Mouse (Mus musculus): ENCODE data around the gene Srsf4. TPM values are rescaled to one million over a fixed set of nuclear protein-coding genes. Genes with fewer than 3 reads are reported as not detected.

Gene Srsf4
- polyA plus RNA-seq, 1 experiment from 2014 or later, result 86.6 TPM

GRCm38 (mm10) chr4:131916425-131916824 lies 43.0 kb downstream of the Srsf4 start:
- ATAC-seq, result no peak
- Histone ChIP-seq H3K27me3 (replicated peaks; ENCODE audit: control insufficient read depth, insufficient read depth, low read length) (peaks cover 50% of the 10 kb centered on the region), H3K4me2 (ENCODE audit: low read length) (no peak overlapping the region), H3K4me1 (ENCODE audit: control insufficient read depth, insufficient read depth, low read depth, low read length) (peaks cover 22% of the 10 kb centered on the region), H3K4me3 (ENCODE audit: low read length) (no peak overlapping the region), H3K9ac (ENCODE audit: low read depth, low read length) (no peak overlapping the region), H3K27ac (ENCODE audit: low read depth, low read length) (no peak overlapping the region), H3K9me3 (ENCODE audit: control insufficient read depth, low read length) (no peaks in the 10 kb centered on the region), H3K36me3 (ENCODE audit: control insufficient read depth, insufficient read depth, low read length) (no peaks in the 10 kb centered on the region)
- WGBS, result 7% methylated on average over 15 of the region's 15 CpGs

- Histone ChIP-seq H3K36me3 (ENCODE audit: control insufficient read depth, insufficient read depth, low read length) (no peaks in the 10 kb centered on the region), H3K4me3 (ENCODE audit: low read length) (no peak overlapping the region), H3K4me2 (ENCODE audit: low read length) (no peak overlapping the region), H3K27ac (ENCODE audit: low read depth, low read length) (no peak overlapping the region), H3K9me3 (ENCODE audit: control insufficient read depth, low read length) (no peaks in the 10 kb centered on the region), H3K27me3 (replicated peaks; ENCODE audit: control insufficient read depth, insufficient read depth, low read length) (peaks cover 55% of the 10 kb centered on the region), H3K9ac (ENCODE audit: low read depth, low read length) (no peak overlapping the region), H3K4me1 (ENCODE audit: control insufficient read depth, insufficient read depth, low read depth, low read length) (peaks cover 29% of the 10 kb centered on the region)
- 78% methylated on average over 10 of the region's 10 CpGs for WGBS
- no peak for ATAC-seq
These were observed 43.7 kb downstream of the Srsf4 start for GRCm38 (mm10) chr4:131917010-131917555.

- WGBS, result 66% methylated on average over 7 of the region's 7 CpGs
- Histone ChIP-seq H3K27ac (ENCODE audit: low read depth, low read length) (no peak overlapping the region), H3K4me1 (ENCODE audit: control insufficient read depth, insufficient read depth, low read depth, low read length) (peaks cover 29% of the 10 kb centered on the region), H3K9me3 (ENCODE audit: control insufficient read depth, low read length) (no peaks in the 10 kb centered on the region), H3K36me3 (ENCODE audit: control insufficient read depth, insufficient read depth, low read length) (no peaks in the 10 kb centered on the region), H3K27me3 (replicated peaks; ENCODE audit: control insufficient read depth, insufficient read depth, low read length) (peaks cover 60% of the 10 kb centered on the region), H3K9ac (ENCODE audit: low read depth, low read length) (no peak overlapping the region), H3K4me3 (ENCODE audit: low read length) (no peak overlapping the region), H3K4me2 (ENCODE audit: low read length) (no peak overlapping the region)
- ATAC-seq, result no peak
These were observed 44.7 kb downstream of the Srsf4 start for GRCm38 (mm10) chr4:131918026-131918533.

GRCm38 (mm10) chr4:131918711-131919500 lies 45.5 kb downstream of the Srsf4 start:
- Histone ChIP-seq H3K9ac (ENCODE audit: low read depth, low read length) (no peak overlapping the region), H3K9me3 (ENCODE audit: control insufficient read depth, low read length) (no peaks in the 10 kb centered on the region), H3K27me3 (replicated peaks; ENCODE audit: control insufficient read depth, insufficient read depth, low read length) (peaks cover 66% of the 10 kb centered on the region), H3K4me1 (ENCODE audit: control insufficient read depth, insufficient read depth, low read depth, low read length) (peaks cover 29% of the 10 kb centered on the region), H3K36me3 (ENCODE audit: control insufficient read depth, insufficient read depth, low read length) (no peaks in the 10 kb centered on the region), H3K27ac (ENCODE audit: low read depth, low read length) (no peak overlapping the region), H3K4me3 (ENCODE audit: low read length) (no peak overlapping the region), H3K4me2 (ENCODE audit: low read length) (no peak overlapping the region)
- no peak for ATAC-seq
- 23% methylated on average over 15 of the region's 15 CpGs for WGBS

GRCm38 (mm10) chr4:131919506-131920140 lies 46.2 kb downstream of the Srsf4 start:
- 21% methylated on average over 15 of the region's 15 CpGs for WGBS
- Histone ChIP-seq H3K4me3 (ENCODE audit: low read length) (no peak overlapping the region), H3K27ac (ENCODE audit: low read depth, low read length) (no peak overlapping the region), H3K36me3 (ENCODE audit: control insufficient read depth, insufficient read depth, low read length) (0 out of 2 replicates have a peak, but pooled peaks cover 3% of the 10 kb centered on the region), H3K27me3 (replicated peaks; ENCODE audit: control insufficient read depth, insufficient read depth, low read length) (peaks cover 72% of the 10 kb centered on the region), H3K4me1 (ENCODE audit: control insufficient read depth, insufficient read depth, low read depth, low read length) (peaks cover 26% of the 10 kb centered on the region), H3K4me2 (ENCODE audit: low read length) (no peak overlapping the region), H3K9ac (ENCODE audit: low read depth, low read length) (no peak overlapping the region), H3K9me3 (ENCODE audit: control insufficient read depth, low read length) (no peaks in the 10 kb centered on the region)
- ATAC-seq, result no peak

GRCm38 (mm10) chr4:131920141-131920594 lies 46.8 kb downstream of the Srsf4 start:
- Histone ChIP-seq H3K27me3 (replicated peaks; ENCODE audit: control insufficient read depth, insufficient read depth, low read length) (peaks cover 77% of the 10 kb centered on the region), H3K36me3 (ENCODE audit: control insufficient read depth, insufficient read depth, low read length) (peaks cover 4% of the 10 kb centered on the region), H3K4me1 (ENCODE audit: control insufficient read depth, insufficient read depth, low read depth, low read length) (peaks cover 22% of the 10 kb centered on the region), H3K27ac (ENCODE audit: low read depth, low read length) (no peak overlapping the region), H3K4me3 (ENCODE audit: low read length) (peak overlapping the region; percentile 52), H3K9ac (ENCODE audit: low read depth, low read length) (peak overlapping the region; percentile 62), H3K9me3 (ENCODE audit: control insufficient read depth, low read length) (no peaks in the 10 kb centered on the region), H3K4me2 (ENCODE audit: low read length) (peak overlapping the region; percentile 81)
- ATAC-seq, result no peak
- 3% methylated on average over 30 of the region's 51 CpGs for WGBS

- H3K9ac ChIP-seq (ENCODE audit: low read depth, low read length), result peak overlapping the region; percentile 62
- H3K4me2 ChIP-seq (ENCODE audit: low read length), result peak overlapping the region; percentile 81
- peaks cover 6% of the 10 kb centered on the region for H3K36me3 ChIP-seq (ENCODE audit: control insufficient read depth, insufficient read depth, low read length)
- no peak overlapping the region for H3K27ac ChIP-seq (ENCODE audit: low read depth, low read length)
- H3K4me3 ChIP-seq (ENCODE audit: low read length), result peak overlapping the region; percentile 52
- no peaks in the 10 kb centered on the region for H3K9me3 ChIP-seq (ENCODE audit: control insufficient read depth, low read length)
- peaks cover 77% of the 10 kb centered on the region for H3K27me3 ChIP-seq (replicated peaks; ENCODE audit: control insufficient read depth, insufficient read depth, low read length)
- ATAC-seq, result no peak
- H3K4me1 ChIP-seq (ENCODE audit: control insufficient read depth, insufficient read depth, low read depth, low read length), result peaks cover 18% of the 10 kb centered on the region
- WGBS, result 1% methylated on average over 70 of the region's 76 CpGs
These were observed 47.4 kb downstream of the Srsf4 start for GRCm38 (mm10) chr4:131920595-131921351.

GRCm38 (mm10) chr4:131921461-131922346 lies 48.3 kb downstream of the Srsf4 start, which contains the start of gene Tmem200b:
Gene Tmem200b, plus strand, starts transcription at chr4:131921771.
- peak within 1 kb of the TSS; percentile 62 for H3K9ac ChIP-seq (ENCODE audit: low read depth, low read length)
- peaks cover 70% of the 10 kb centered on the region for H3K27me3 ChIP-seq (replicated peaks; ENCODE audit: control insufficient read depth, insufficient read depth, low read length)
- 0 out of 2 replicates have a peak, but pooled peaks have one; percentile 4 for ATAC-seq
- peak within 1 kb of the TSS; percentile 52 for H3K4me3 ChIP-seq (ENCODE audit: low read length)
- H3K4me2 ChIP-seq (ENCODE audit: low read length), result peak within 1 kb of the TSS; percentile 81
- 2% methylated on average over 71 of the region's 130 CpGs for WGBS
- no peak within 1 kb of the TSS for H3K27ac ChIP-seq (ENCODE audit: low read depth, low read length)
- H3K4me1 ChIP-seq (ENCODE audit: control insufficient read depth, insufficient read depth, low read depth, low read length), result peaks cover 18% of the 10 kb centered on the region
- peaks cover 10% of the 10 kb centered on the region for H3K36me3 ChIP-seq (ENCODE audit: control insufficient read depth, insufficient read depth, low read length)
- no peaks in the 10 kb centered on the region for H3K9me3 ChIP-seq (ENCODE audit: control insufficient read depth, low read length)

Measured in hindbrain, embryonic 16.5 days (tissue).